Mouse (Mus musculus): ENCODE measurements around the gene Mterf4. TPM values are rescaled to one million over a fixed set of nuclear protein-coding genes. Genes with fewer than 3 reads are reported as not detected.
"Not testable (repeated sequence)": the region's sequence is repeated elsewhere in the genome, so short reads cannot be mapped to it uniquely, and the experiment has no call there.

Gene Mterf4
- 21.7 and 27.9 TPM in 2 replicates for polyA plus RNA-seq (2016; fragmentation: Nextera tagmentation; extraction: Ambion mirVana)

DNA sequence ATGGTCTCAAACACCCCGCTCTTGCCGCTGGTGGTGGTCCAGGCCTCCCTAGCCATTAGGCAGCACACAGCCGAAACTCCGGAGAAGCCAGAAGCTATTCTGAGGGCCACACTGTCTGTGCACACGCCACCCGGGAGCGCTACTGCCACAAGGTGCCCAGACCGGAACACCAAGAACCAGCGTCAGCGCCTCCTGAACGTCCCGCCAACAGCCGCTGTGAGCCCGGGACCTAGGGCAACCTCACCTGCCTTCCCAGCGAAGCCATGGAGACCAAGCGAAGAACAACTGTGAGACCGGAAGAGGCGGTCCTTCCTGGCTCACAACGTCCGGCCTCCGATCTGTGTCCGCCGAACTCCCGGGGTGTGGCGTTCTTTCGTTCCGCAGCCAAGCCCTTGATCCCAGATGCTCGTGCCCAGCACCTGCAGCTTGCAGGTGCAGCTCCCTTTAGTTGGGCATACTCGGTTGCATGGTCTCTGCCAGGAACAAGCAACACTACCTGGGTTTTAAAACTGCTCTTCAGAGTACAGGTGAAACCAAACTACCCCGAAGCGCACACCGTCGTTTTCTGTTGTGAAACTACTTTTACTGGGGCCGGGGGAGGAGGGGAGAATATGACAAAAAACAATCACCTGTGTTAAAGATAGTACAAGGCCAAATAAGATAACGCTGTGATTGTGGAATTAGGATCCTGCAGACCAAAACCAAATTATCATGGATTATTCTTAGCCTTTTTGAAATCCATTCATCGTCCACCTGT lies at the start of gene Mterf4:
Gene Mterf4 (minus strand): TSS at position 335 of the 757 bp plus-strand sequence.
- peak within 1 kb of the TSS; percentile 87 for H3K4me3 ChIP-seq
- H3K27ac ChIP-seq, result peak within 1 kb of the TSS; percentile 89
- no peaks in the 10 kb centered on the region for H3K9me3 ChIP-seq
- H3K27me3 ChIP-seq (ENCODE audit: insufficient read depth, poor library complexity, severe bottlenecking), result no peaks in the 10 kb centered on the region
- 7% methylated on average over 36 of the region's 36 CpGs for WGBS
- H3K4me1 ChIP-seq, result peaks cover 6% of the 10 kb centered on the region
- peaks cover 52% of the 10 kb centered on the region for H3K36me3 ChIP-seq
- peak; percentile 91 for DNase-seq (ENCODE audit: low spot score)

DNA sequence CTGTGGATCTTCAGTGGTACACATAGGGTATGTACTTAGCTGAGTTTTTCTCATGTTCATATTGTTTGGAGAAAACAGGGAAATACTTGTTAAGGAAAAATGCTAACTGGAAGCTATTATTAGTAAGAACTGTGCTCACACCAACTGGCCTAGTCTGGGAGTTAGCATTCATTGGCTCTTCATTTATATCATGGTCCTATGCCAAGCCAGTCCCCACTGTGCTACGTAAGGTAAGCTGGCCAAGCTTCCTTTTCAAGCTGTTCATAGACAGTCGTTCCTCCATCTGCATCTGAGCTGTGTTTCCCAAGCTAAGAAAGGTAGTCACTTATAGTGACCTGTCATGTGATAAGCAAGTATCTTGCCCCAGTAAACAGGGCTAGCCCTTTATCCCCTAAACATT lies 47.0 kb upstream of the Mterf4 start:
- Histone ChIP-seq H3K4me1 (no peaks in the 10 kb centered on the region), H3K27ac (no peak overlapping the region), H3K27me3 (ENCODE audit: insufficient read depth, poor library complexity, severe bottlenecking) (no peaks in the 10 kb centered on the region), H3K36me3 (peaks cover 88% of the 10 kb centered on the region), H3K9me3 (no peaks in the 10 kb centered on the region), H3K4me3 (no peak overlapping the region)
- no peak for DNase-seq (ENCODE audit: low spot score)
- WGBS, result 89% methylated on average over 2 of the region's 2 CpGs

DNA sequence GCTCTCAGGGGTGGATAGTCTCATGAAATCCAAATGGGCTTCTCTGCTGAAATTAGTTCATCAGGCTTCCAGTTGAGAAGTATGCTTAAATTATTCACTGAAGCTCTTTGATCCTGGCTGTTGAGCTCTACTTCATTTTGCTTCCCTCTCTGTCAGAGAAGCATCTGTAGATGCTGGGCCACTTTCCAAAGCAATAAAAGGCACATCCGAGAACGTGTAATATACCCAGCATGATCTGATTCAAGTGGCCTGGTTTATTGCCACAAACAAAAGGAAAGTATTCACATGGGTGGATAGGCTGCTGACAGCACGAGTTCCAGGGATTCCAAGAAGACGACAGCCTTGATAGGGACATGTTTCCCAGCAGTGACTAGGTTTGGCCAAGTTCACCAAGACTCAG lies 44.0 kb upstream of the Mterf4 start:
- no peaks in the 10 kb centered on the region for H3K9me3 ChIP-seq
- H3K27me3 ChIP-seq (ENCODE audit: insufficient read depth, poor library complexity, severe bottlenecking), result no peaks in the 10 kb centered on the region
- H3K27ac ChIP-seq, result no peak overlapping the region
- no peaks in the 10 kb centered on the region for H3K4me1 ChIP-seq
- 70% methylated on average over 4 of the region's 4 CpGs for WGBS
- H3K36me3 ChIP-seq, result peaks cover 79% of the 10 kb centered on the region
- no peak overlapping the region for H3K4me3 ChIP-seq
- no peak for DNase-seq (ENCODE audit: low spot score)

DNA sequence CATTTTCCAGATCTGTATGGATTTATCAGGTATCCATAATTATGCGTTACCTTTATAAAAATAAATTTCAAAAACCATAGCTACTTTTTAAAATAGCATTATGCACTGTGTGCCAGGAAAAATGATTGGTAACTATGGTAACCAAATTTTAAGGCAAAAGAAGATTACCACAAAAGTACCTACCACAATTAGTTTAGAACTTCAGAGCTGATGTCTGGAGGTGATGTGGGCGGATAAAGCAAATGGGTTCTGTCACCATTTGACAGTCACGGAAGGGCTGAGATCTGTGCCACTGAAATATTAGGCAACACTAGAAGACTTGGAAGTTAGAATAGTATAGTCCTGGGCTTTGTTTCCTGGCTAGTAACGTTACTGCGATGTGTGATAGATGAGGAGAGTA lies 41.5 kb upstream of the Mterf4 start:
- H3K36me3 ChIP-seq, result peaks cover 55% of the 10 kb centered on the region
- no peak overlapping the region for H3K27ac ChIP-seq
- 91% methylated on average over 5 of the region's 5 CpGs for WGBS
- H3K9me3 ChIP-seq, result no peaks in the 10 kb centered on the region
- no peak for DNase-seq (ENCODE audit: low spot score)
- H3K4me3 ChIP-seq, result no peak overlapping the region
- H3K27me3 ChIP-seq (ENCODE audit: insufficient read depth, poor library complexity, severe bottlenecking), result no peaks in the 10 kb centered on the region
- peaks cover 6% of the 10 kb centered on the region; the same call in 1 of the 2 replicates for H3K4me1 ChIP-seq

DNA sequence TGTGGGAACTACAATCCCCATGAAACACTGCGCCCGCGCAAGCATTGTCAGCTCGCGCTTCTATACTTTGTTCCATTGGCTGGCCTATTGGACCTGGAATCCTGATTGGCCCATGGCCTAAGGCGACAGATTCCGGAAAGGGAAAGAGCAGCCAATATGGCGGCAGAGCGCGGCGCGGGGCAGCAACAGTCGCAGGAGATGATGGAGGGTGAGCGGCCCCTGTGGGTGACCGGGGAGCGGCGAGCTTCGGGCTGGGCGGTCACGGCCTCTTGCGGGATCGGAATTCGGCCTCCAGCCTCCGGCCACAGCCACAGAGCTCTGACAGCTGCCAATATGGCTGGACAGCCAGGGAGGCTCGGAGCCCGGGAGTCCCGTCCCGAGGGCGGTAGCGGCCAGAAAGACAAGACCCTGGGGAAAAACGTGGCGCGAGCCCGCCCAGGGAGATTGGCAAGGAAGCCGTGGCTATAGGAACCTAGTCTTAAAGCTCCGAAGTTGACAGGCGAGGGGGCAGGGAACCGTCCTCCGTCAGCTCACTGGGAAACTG lies 37.9 kb upstream of the Mterf4 start:
- H3K27ac ChIP-seq, result peak overlapping the region; percentile 94

DNA sequence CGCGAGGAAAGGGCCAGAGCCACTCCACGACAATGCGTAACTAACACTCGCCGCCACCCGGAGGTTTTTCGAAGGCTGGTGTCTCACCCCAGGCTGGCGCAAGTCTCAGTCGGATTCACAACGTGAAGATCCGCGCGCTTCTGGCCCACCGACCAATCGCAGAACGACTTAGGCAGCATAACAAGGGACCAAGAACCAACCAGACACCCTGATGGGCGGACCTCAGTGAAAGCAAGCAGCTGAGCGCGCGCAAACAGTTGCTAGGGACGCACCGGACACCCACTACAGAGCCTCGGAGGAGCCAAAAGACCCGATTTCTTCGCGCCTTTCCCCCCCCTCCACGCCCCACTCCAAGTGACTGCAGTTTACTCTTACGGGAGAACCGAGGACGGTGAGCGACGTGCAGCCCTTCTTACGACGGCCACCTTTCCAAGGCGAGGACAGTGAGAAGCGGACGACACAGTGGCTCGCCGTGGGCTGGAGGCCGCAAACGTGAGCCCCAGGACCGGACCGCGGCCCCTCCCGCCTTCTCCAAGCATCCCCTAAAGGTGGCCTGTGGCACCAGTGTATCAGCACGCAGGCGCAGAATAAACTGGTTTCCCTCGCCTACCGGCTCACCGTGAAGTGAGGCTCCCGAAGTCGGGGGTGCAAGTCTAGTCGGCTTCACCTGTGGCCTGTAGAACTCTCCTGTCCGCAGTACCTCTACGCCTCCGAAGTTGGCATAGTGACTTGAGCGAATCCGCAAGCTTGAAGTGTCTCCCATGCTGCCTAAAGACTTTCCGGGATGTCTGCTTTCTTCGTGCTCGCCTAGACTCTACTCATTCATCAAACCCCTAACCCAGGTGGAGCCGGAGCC lies 37.2 kb upstream of the Mterf4 start, which contains the start of the genes Ppp1r7 and Pask:
Gene Ppp1r7 (plus strand): TSS at position 207 of the 856 bp plus-strand sequence.
Gene Pask (minus strand): TSS at position 835 of the 856 bp plus-strand sequence.
- peak; percentile 99 for DNase-seq (ENCODE audit: low spot score)
- no peaks in the 10 kb centered on the region for H3K27me3 ChIP-seq (ENCODE audit: insufficient read depth, poor library complexity, severe bottlenecking)
- H3K27ac ChIP-seq, result peak within 1 kb of the TSS; percentile 94
- under 1% methylated on average over 63 of the region's 63 CpGs for WGBS
- H3K4me1 ChIP-seq, result peaks cover 13% of the 10 kb centered on the region; the same call in 1 of the 2 replicates
- H3K36me3 ChIP-seq, result peaks cover 22% of the 10 kb centered on the region
- H3K4me3 ChIP-seq, result peak within 1 kb of the TSS; percentile 99
- H3K9me3 ChIP-seq, result no peaks in the 10 kb centered on the region

More for the DNA sequence above, 37.9 kb upstream of the Mterf4 start:
- Histone ChIP-seq H3K27me3 (ENCODE audit: insufficient read depth, poor library complexity, severe bottlenecking) (no peaks in the 10 kb centered on the region), H3K4me1 (peaks cover 13% of the 10 kb centered on the region; the same call in 1 of the 2 replicates), H3K36me3 (peaks cover 28% of the 10 kb centered on the region), H3K9me3 (no peaks in the 10 kb centered on the region), H3K4me3 (peak overlapping the region; percentile 99)
- WGBS, result under 1% methylated on average over 39 of the region's 39 CpGs
- peak; percentile 98 for DNase-seq (ENCODE audit: low spot score)

DNA sequence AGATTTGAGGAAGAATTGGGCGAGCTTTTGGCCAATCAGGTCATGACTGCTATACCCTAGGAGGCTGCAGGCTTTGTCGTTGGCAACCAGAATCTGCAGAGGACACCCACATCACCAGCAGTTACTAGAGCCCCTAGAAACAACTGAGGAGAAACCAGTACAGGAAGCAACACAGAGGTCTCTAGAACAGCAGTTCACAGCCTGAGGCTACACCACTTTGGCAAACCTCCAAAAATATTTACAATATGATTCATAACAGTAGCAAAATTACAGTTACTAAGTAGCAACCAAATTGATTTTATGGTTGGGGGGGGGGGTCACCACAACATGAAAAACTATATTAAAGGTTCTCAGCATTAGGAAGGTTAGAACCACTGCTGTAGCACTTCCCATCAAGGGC lies 28.9 kb upstream of the Mterf4 start:
- WGBS, result 84% methylated on average over 2 of the region's 2 CpGs
- no peak for DNase-seq (ENCODE audit: low spot score)
- H3K4me3 ChIP-seq, result no peak overlapping the region
- no peaks in the 10 kb centered on the region for H3K27me3 ChIP-seq (ENCODE audit: insufficient read depth, poor library complexity, severe bottlenecking)
- H3K27ac ChIP-seq, result no peak overlapping the region
- peaks cover 47% of the 10 kb centered on the region for H3K36me3 ChIP-seq
- no peaks in the 10 kb centered on the region for H3K9me3 ChIP-seq
- H3K4me1 ChIP-seq, result no peaks in the 10 kb centered on the region

DNA sequence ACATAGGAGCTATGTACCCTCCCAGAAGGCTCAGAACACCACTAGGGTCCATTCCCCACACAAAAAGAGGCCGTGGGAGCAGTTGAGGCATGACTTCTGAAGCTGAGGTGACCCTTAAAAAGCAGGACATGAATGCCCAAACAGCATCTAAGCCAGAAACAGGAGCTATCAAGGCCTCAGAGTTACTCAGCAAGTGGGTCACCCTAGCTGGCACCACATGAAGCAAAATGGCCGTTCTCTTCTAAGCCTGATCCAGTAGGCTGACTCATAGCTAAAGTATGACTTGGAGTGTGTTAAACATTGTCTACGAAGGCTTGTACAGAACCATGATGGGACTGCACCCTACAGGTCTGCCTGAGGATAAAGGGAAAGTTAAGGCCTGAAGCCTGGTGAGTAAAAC lies 20.7 kb upstream of the Mterf4 start:
- no peaks in the 10 kb centered on the region for H3K4me1 ChIP-seq
- H3K27me3 ChIP-seq (ENCODE audit: insufficient read depth, poor library complexity, severe bottlenecking), result no peaks in the 10 kb centered on the region
- no peak overlapping the region for H3K4me3 ChIP-seq
- DNase-seq (ENCODE audit: low spot score), result no peak
- H3K9me3 ChIP-seq, result no peaks in the 10 kb centered on the region
- H3K36me3 ChIP-seq, result peaks cover 78% of the 10 kb centered on the region
- H3K27ac ChIP-seq, result no peak overlapping the region
- 83% methylated on average over 3 of the region's 3 CpGs for WGBS

DNA sequence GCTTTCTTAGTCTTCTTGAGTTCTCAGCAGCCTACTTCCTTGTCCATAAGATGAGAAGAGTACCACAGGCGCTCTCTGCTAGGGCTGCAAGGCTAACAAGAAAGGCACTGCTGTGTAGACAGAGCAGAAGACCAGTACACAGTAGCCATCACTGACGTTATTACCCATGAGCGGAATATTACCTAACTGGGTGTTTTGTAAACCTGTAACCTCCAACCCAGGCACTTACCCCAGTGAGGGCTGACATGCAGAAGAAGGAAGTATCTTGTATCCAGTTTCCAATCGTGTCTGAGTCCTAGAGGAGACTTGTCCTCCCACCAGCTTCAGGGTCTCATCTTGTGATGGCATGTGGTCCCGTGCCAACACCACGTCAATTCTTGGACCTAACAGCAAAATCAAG lies 18.3 kb upstream of the Mterf4 start:
- Histone ChIP-seq H3K9me3 (no peaks in the 10 kb centered on the region), H3K36me3 (peaks cover 83% of the 10 kb centered on the region), H3K27me3 (ENCODE audit: insufficient read depth, poor library complexity, severe bottlenecking) (no peaks in the 10 kb centered on the region), H3K4me1 (no peaks in the 10 kb centered on the region), H3K27ac (no peak overlapping the region), H3K4me3 (no peak overlapping the region)
- no peak for DNase-seq (ENCODE audit: low spot score)
- 91% methylated on average over 6 of the region's 6 CpGs for WGBS

DNA sequence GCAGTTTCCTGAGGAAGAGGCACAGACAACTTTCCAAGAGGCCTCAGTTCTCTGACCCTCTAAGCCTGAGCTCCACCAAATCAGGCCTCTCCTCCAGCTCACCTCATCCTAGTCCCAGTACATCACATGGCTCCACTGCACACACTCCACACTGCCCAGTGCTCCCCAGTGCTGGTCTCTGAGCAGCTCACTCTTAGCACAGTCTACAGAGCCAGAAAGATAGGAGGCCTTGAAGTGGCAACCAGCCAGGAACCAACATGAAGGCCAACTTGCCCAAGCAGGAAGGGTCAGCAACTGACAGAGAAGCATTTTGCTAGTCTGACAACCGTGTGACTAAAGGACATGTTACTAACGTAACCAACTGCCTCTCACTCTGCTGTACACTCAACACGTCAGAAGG lies 5.1 kb downstream of the Mterf4 start:
- 91% methylated on average over 3 of the region's 3 CpGs for WGBS
- Histone ChIP-seq H3K4me3 (no peak overlapping the region), H3K27ac (no peak overlapping the region), H3K9me3 (no peaks in the 10 kb centered on the region), H3K36me3 (peaks cover 86% of the 10 kb centered on the region), H3K4me1 (peaks cover 10% of the 10 kb centered on the region), H3K27me3 (ENCODE audit: insufficient read depth, poor library complexity, severe bottlenecking) (no peaks in the 10 kb centered on the region)
- no peak for DNase-seq (ENCODE audit: low spot score)

DNA sequence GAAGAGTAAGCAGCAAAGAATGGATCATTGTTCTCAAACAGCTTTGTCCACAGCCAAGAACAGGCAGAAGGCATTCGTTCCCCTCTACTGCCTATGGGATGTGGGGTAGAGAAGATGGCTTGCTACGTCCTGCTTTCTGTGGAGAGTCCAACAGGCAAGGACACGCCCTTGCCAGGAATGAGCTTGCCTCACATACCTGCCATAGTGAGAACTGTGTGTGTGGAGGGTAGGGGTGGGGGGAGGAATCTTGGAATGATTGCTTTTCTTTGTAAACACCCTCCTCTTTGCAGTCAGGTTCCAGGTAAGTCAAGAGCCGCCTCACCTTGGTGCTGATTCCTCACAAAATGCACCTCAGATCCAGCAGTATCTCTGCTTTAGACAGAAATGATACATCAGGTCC lies 5.9 kb downstream of the Mterf4 start:
- no peaks in the 10 kb centered on the region for H3K27me3 ChIP-seq (ENCODE audit: insufficient read depth, poor library complexity, severe bottlenecking)
- H3K4me1 ChIP-seq, result peaks cover 6% of the 10 kb centered on the region
- DNase-seq (ENCODE audit: low spot score), result no peak
- 80% methylated on average over 4 of the region's 4 CpGs for WGBS
- H3K4me3 ChIP-seq, result no peak overlapping the region
- no peak overlapping the region for H3K27ac ChIP-seq
- no peaks in the 10 kb centered on the region for H3K9me3 ChIP-seq
- peaks cover 87% of the 10 kb centered on the region for H3K36me3 ChIP-seq

DNA sequence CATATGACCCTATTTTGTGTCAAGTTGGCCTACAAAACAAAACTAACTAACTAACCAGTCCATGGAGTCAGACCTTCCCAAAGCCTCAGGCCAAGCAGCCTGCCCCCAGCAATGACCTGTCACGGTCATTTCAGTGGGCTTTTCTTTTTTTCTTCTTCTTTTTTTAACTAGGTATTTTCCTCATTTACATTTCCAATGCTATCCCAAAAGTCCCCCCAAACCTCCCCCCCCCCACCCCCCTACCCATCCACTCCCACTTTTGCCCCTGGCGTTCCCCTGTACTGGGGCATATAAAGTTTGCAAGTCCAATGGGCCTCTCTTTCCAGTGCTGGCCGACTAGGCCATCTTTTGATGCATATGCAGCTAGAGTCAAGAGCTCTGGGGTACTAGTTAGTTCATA lies 11.2 kb downstream of the Mterf4 start:
- not testable (repeated sequence) for H3K9me3 ChIP-seq; H3K27ac ChIP-seq; H3K4me1 ChIP-seq; H3K27me3 ChIP-seq (ENCODE audit: insufficient read depth, poor library complexity, severe bottlenecking); H3K4me3 ChIP-seq
- DNase-seq (ENCODE audit: low spot score), result peak; percentile 93
- WGBS, result 92% methylated on average over 3 of the region's 3 CpGs
- H3K36me3 ChIP-seq, result peaks cover 35% of the 10 kb centered on the region

DNA sequence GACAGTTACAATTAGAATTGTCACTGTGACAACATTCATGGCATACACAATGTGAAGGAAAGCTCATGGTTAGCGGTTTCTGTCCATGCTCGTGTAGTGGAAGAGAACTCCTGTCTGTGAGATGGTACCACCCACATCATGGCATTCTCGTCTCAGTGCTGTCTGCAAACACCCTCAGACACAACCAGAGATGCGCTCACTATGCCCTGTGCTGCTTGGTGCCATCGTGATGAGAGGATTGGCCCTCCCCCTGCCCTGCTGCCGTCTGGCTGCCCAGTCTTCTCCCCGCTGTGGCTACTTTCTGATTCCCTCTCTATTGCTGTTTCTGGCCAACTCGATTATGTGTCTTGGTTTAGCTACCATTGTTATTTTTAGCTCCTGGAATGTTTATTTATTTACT lies 13.7 kb downstream of the Mterf4 start:
- H3K27me3 ChIP-seq (ENCODE audit: insufficient read depth, poor library complexity, severe bottlenecking), result no peaks in the 10 kb centered on the region
- no peak overlapping the region for H3K27ac ChIP-seq
- no peak for DNase-seq (ENCODE audit: low spot score)
- no peaks in the 10 kb centered on the region for H3K9me3 ChIP-seq
- H3K4me3 ChIP-seq, result no peak overlapping the region
- 73% methylated on average over 8 of the region's 8 CpGs for whole genome bisulfite sequencing
- peaks cover 14% of the 10 kb centered on the region for H3K36me3 ChIP-seq
- H3K4me1 ChIP-seq, result no peaks in the 10 kb centered on the region
